Mouse (Mus musculus) MEL (cell line): ENCODE data around the gene Tcf25. TPM values are rescaled to one million over a fixed set of nuclear protein-coding genes. Genes with fewer than 3 reads are reported as not detected.

ENCODE experiments used
- DNase-seq: peaks from one replicate; pipeline ENCODE4 v3.0.0; 2011; ENCODE audit warnings: low read depth, low spot score
- H3K27ac ChIP-seq: 2 replicates; pipeline ENCODE4 v1.5.1; 2012; ENCODE audit warnings: low read depth, mild to moderate bottlenecking, control low read depth, low read length, moderate library complexity; ENCODE audit not compliant: control insufficient read depth
- H3K27me3 ChIP-seq, 2 experiments: fragments of 150-350 bp in 1 of 2; sonication (generic) in 1 of 2; 2 replicates each; pipeline ENCODE4 v1.6.1; 2012; ENCODE audit warnings: low read length in 2 of 2, mild to moderate bottlenecking in 2 of 2, improper control_type of control experiment in 1 of 2, moderate library complexity in 1 of 2; ENCODE audit not compliant: insufficient read depth in 2 of 2, control insufficient read depth in 1 of 2
- H3K36me3 ChIP-seq, 2 experiments: 2 replicates each; pipeline ENCODE4 v1.6.1; 2012 to 2014; ENCODE audit warnings: low read length in 2 of 2, improper control_type of control experiment in 1 of 2, inconsistent platforms in 1 of 2, mild to moderate bottlenecking in 1 of 2; ENCODE audit not compliant: insufficient read depth in 2 of 2, control insufficient read depth in 1 of 2
- H3K4me1 ChIP-seq, 2 experiments: fragments of 150-350 bp in 1 of 2; sonication (generic) in 1 of 2; 2 replicates each; pipeline ENCODE4 v1.6.1; 2012; ENCODE audit warnings: low read length in 2 of 2, improper control_type of control experiment in 1 of 2, mild to moderate bottlenecking in 1 of 2; ENCODE audit not compliant: insufficient read depth in 2 of 2, control insufficient read depth in 1 of 2
- H3K4me3 ChIP-seq, 2 experiments: fragments of 150-350 bp in 1 of 2; sonication (generic) in 1 of 2; 2 replicates each; pipeline ENCODE4 v1.5.1; 2012; ENCODE audit warnings: low read depth in 2 of 2, low read length in 2 of 2, mild to moderate bottlenecking in 2 of 2, moderate library complexity in 2 of 2, control low read depth in 1 of 2, improper control_type of control experiment in 1 of 2; ENCODE audit not compliant: control insufficient read depth in 1 of 2, insufficient read depth in 1 of 2
- H3K79me2 ChIP-seq: 2 replicates; pipeline ENCODE4 v1.6.1; 2012; ENCODE audit warnings: mild to moderate bottlenecking, low read length, moderate library complexity; ENCODE audit not compliant: control insufficient read depth, poor library complexity, insufficient read depth
- H3K9ac ChIP-seq: 2 replicates; pipeline ENCODE4 v1.6.1; 2012; ENCODE audit warnings: low read depth, mild to moderate bottlenecking, control low read depth, low read length, moderate library complexity; ENCODE audit not compliant: control insufficient read depth, poor library complexity, severe bottlenecking
- H3K9me3 ChIP-seq: fragments of 150-350 bp; sonication (generic); replicated peaks from 2 replicates; pipeline ENCODE4 v1.6.1; 2012; ENCODE audit warnings: mild to moderate bottlenecking, low read length, improper control_type of control experiment, moderate library complexity; ENCODE audit not compliant: insufficient read depth
- CHD1 ChIP-seq: IDR thresholded peaks from 2 replicates; pipeline ENCODE4 v1.6.1; 2012; ENCODE audit warnings: low read depth, mild to moderate bottlenecking, inconsistent platforms, low read length, improper control_type of control experiment
- CHD2 ChIP-seq: IDR thresholded peaks from 2 replicates; pipeline ENCODE4 v1.6.1; 2011; ENCODE audit warnings: low read length, improper control_type of control experiment
- ELF1 ChIP-seq: IDR thresholded peaks from 2 replicates; pipeline ENCODE4 v1.6.1; 2014; ENCODE audit warnings: low read depth, mild to moderate bottlenecking, inconsistent platforms, low read length, improper control_type of control experiment, moderate library complexity
- ETS1 ChIP-seq: IDR thresholded peaks from 2 replicates; pipeline ENCODE4 v1.6.1; 2012; ENCODE audit warnings: low read depth, mild to moderate bottlenecking, inconsistent platforms, low read length, improper control_type of control experiment, moderate library complexity
- GATA1 ChIP-seq: IDR thresholded peaks from 2 replicates; pipeline ENCODE4 v1.6.1; 2011; ENCODE audit warnings: low read depth, low read length, improper control_type of control experiment
- HCFC1 ChIP-seq: IDR thresholded peaks from 2 replicates; pipeline ENCODE4 v1.6.1; 2012; ENCODE audit warnings: low read depth, mild to moderate bottlenecking, inconsistent platforms, low read length, improper control_type of control experiment, moderate library complexity
- KAT2A ChIP-seq: conservative IDR thresholded peaks from 2 replicates; pipeline ENCODE4 v1.6.1; 2012; ENCODE audit warnings: low read depth, low read length, improper control_type of control experiment, inconsistent platforms
- MAFK ChIP-seq: IDR thresholded peaks from 2 replicates; pipeline ENCODE4 v1.6.1; 2011; ENCODE audit warnings: low read depth, mild to moderate bottlenecking, low read length, improper control_type of control experiment, borderline replicate concordance
- MAX ChIP-seq: IDR thresholded peaks from 2 replicates; pipeline ENCODE4 v1.6.1; 2011; ENCODE audit warnings: low read length, improper control_type of control experiment
- MEF2A ChIP-seq: IDR thresholded peaks from 2 replicates; pipeline ENCODE4 v1.6.1; 2014; ENCODE audit warnings: low read depth, mild to moderate bottlenecking, inconsistent platforms, low read length, improper control_type of control experiment; ENCODE audit not compliant: poor library complexity, insufficient replicate concordance, severe bottlenecking; ENCODE audit errors: extremely low read depth
- MXI1 ChIP-seq: IDR thresholded peaks from 2 replicates; pipeline ENCODE4 v1.6.1; 2011; ENCODE audit warnings: mild to moderate bottlenecking, low read depth, low read length, improper control_type of control experiment
- MYC ChIP-seq: IDR thresholded peaks from 2 replicates; pipeline ENCODE4 v1.6.1; 2011; ENCODE audit warnings: low read depth, mild to moderate bottlenecking, low read length, improper control_type of control experiment, moderate library complexity
- NELFE ChIP-seq: IDR thresholded peaks from 2 replicates; pipeline ENCODE4 v1.6.1; 2011; ENCODE audit warnings: low read depth, low read length, improper control_type of control experiment
- NRF1 ChIP-seq: IDR thresholded peaks from 2 replicates; pipeline ENCODE4 v1.6.1; 2014; ENCODE audit warnings: low read depth, mild to moderate bottlenecking, inconsistent platforms, low read length, improper control_type of control experiment, moderate library complexity; ENCODE audit not compliant: poor library complexity, insufficient read depth, severe bottlenecking
- POLR2AphosphoS2 ChIP-seq: IDR thresholded peaks from 2 replicates; pipeline ENCODE4 v1.6.1; 2011; ENCODE audit warnings: low read length, improper control_type of control experiment
- POLR2AphosphoS5 ChIP-seq: IDR thresholded peaks from 2 replicates; pipeline ENCODE4 v1.6.1; 2012; ENCODE audit warnings: low read depth, borderline replicate concordance, mild to moderate bottlenecking, inconsistent platforms, low read length, moderate library complexity, mixed read lengths
- RCOR1 ChIP-seq: IDR thresholded peaks from 2 replicates; pipeline ENCODE4 v1.6.1; 2012; ENCODE audit warnings: low read depth, mild to moderate bottlenecking, inconsistent platforms, low read length, improper control_type of control experiment
- SIN3A ChIP-seq: IDR thresholded peaks from 2 replicates; pipeline ENCODE4 v1.6.1; 2012; ENCODE audit warnings: low read length, improper control_type of control experiment, inconsistent platforms
- SMC3 ChIP-seq: IDR thresholded peaks from 2 replicates; pipeline ENCODE4 v1.6.1; 2011; ENCODE audit warnings: low read depth, low read length, improper control_type of control experiment
- TAL1 ChIP-seq: IDR thresholded peaks from 2 replicates; pipeline ENCODE4 v1.6.1; 2012; ENCODE audit warnings: mild to moderate bottlenecking, inconsistent platforms, low read length, moderate library complexity, mixed read lengths
- TBP ChIP-seq: IDR thresholded peaks from 2 replicates; pipeline ENCODE4 v1.8.0; 2011; ENCODE audit warnings: low read depth, low read length, improper control_type of control experiment
- UBTF ChIP-seq: IDR thresholded peaks from 2 replicates; pipeline ENCODE4 v1.6.1; 2012; ENCODE audit warnings: low read depth, mild to moderate bottlenecking, inconsistent platforms, low read length, improper control_type of control experiment, moderate library complexity, borderline replicate concordance; ENCODE audit not compliant: insufficient read depth
- USF1 ChIP-seq: IDR thresholded peaks from 2 replicates; pipeline ENCODE4 v1.6.1; 2014; ENCODE audit warnings: low read depth, mild to moderate bottlenecking, inconsistent platforms, low read length, improper control_type of control experiment, moderate library complexity
- USF2 ChIP-seq, 2 experiments: IDR thresholded peaks; 2 replicates each; pipeline ENCODE4 v1.6.1; 2011 to 2012; ENCODE audit warnings: improper control_type of control experiment in 2 of 2, low read length in 2 of 2, borderline replicate concordance in 1 of 2, inconsistent platforms in 1 of 2, low read depth in 1 of 2, mild to moderate bottlenecking in 1 of 2; ENCODE audit not compliant: insufficient read depth in 1 of 2
- ZKSCAN1 ChIP-seq: IDR thresholded peaks from 2 replicates; pipeline ENCODE4 v1.6.1; 2012; ENCODE audit warnings: low read depth, mild to moderate bottlenecking, inconsistent platforms, low read length, improper control_type of control experiment, moderate library complexity
- ZMIZ1 ChIP-seq: IDR thresholded peaks from 2 replicates; pipeline ENCODE4 v1.6.1; 2012; ENCODE audit warnings: low read depth, mild to moderate bottlenecking, inconsistent platforms, low read length, improper control_type of control experiment, moderate library complexity
- polyA plus RNA-seq, 2 experiments: library from polyadenylated mRNA; stranded (reverse) in 1 of 2; unstranded in 1 of 2; fragments of >175 nt in 1 of 2; fragments of >200 nt in 1 of 2; gene quantifications; 2 replicates each; pipeline versions ENCODE4 v1.2.1 to v1.2.4; 2012; ENCODE audit warnings: low replicate concordance in 2 of 2, low read depth in 1 of 2; ENCODE audit not compliant: insufficient read length in 2 of 2, insufficient read depth in 1 of 2, missing spikeins in 1 of 2
- total RNA-seq: library from RNA; depleted of rRNA; stranded (reverse); fragments of 300-350 nt; gene quantifications from 2 replicates; pipeline ENCODE4 v1.2.3, GENCODE M21; 2012

Gene Tcf25
- total and polyA plus RNA-seq, 3 experiments = 107 to 327 TPM; not detected in 1

DNA sequence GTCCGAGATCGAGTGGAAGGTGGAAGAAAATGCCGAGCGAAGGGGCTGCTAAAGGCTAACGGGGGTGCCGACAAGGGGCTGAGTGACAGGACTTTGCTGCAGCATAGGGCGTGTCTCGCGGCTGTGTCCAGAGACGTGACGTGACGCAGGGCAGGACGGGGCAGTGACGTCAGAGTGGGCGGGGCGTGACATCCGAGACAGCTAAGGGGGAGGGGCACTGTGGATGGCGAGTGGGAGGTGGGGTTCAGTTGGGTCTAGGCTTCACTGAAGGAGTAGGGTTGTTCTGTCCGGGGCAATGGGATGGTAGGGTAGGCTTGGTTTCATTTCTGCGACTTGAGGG lies 656 bp downstream of the Tcf25 start:
- Histone ChIP-seq H3K27ac (peak overlapping the region; percentile 95), H3K36me3 (peaks cover 0 to 11% of the 10 kb centered on the region in 2 experiments; a peak in 3 of 4 replicates), H3K79me2 (peaks cover 37% of the 10 kb centered on the region), H3K4me3 (peak overlapping the region; percentile 68 to 97), H3K9me3 (no peaks in the 10 kb centered on the region), H3K9ac (peak overlapping the region; percentile 99), H3K27me3 (no peaks in the 10 kb centered on the region), H3K4me1 (peaks cover 0 to 15% of the 10 kb centered on the region in 2 experiments; a peak in 1 of 4 replicates)
- peak; percentile 67; the same call in 1 of the 2 replicates for TF ChIP-seq ETS1
- no peak for TF ChIP-seq UBTF
- no peak for TF ChIP-seq POLR2AphosphoS5
- peak; percentile 7; the same call in 1 of the 2 replicates for TF ChIP-seq SIN3A
- no peak for TF ChIP-seq NRF1
- TF ChIP-seq ELF1 = no peak
- TF ChIP-seq GATA1 = no peak
- no peak for TF ChIP-seq NELFE
- peak; percentile 51 for TF ChIP-seq CHD2
- TF ChIP-seq USF1 = no peak
- TF ChIP-seq MXI1 = peak; percentile 48; the same call in 1 of the 2 replicates
- 0 out of 2 replicates have a peak, but pooled peaks have one; percentile 21 for TF ChIP-seq MYC
- no peak for TF ChIP-seq ZMIZ1
- TF ChIP-seq HCFC1 = peak; percentile 72
- DNase-seq = peak; percentile 93

- TF ChIP-seq SMC3 = no peak
- TF ChIP-seq, all 39 proteins: peak for 0
- Histone ChIP-seq H3K27ac (no peak overlapping the region), H3K36me3 (peaks cover 2 to 11% of the 10 kb centered on the region in 2 experiments), H3K9me3 (no peaks in the 10 kb centered on the region), H3K4me1 (peaks cover 0 to 15% of the 10 kb centered on the region in 2 experiments; a peak in 1 of 4 replicates), H3K27me3 (no peaks in the 10 kb centered on the region), H3K79me2 (peaks cover 41% of the 10 kb centered on the region), H3K4me3 (no peak overlapping the region), H3K9ac (no peak overlapping the region)
- DNase-seq = no peak
These were observed 2.1 kb downstream of the Tcf25 start for GRCm38 (mm10) chr8:123375701-123376100.

DNA sequence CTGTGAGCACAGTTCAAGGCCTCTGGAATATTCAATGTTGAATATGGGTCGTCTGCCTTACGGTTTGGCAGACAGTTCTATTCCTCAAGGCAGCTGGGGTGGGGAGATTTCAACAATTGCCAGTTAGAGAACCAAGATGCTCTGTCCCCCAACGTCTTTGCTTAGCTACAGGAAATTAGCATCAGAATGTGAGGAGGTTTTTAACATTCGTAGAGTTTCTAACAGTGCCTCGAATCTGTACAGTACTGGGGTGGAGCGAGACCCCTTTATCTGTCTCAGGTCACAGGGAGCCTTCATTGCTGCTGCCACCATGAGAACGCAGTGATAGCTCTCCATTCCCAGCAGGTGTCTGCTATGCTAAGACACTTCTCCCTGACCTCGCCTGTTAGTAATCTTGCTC lies 2.6 kb downstream of the Tcf25 start:
- no peak for DNase-seq
- Histone ChIP-seq H3K4me3 (no peak overlapping the region), H3K79me2 (peaks cover 41% of the 10 kb centered on the region), H3K4me1 (peaks cover 0 to 15% of the 10 kb centered on the region in 2 experiments; a peak in 1 of 4 replicates), H3K9me3 (no peaks in the 10 kb centered on the region), H3K27ac (no peak overlapping the region), H3K9ac (no peak overlapping the region)
- TF ChIP-seq MXI1 (no peak), USF2 (IDR thresholded peaks at IDR 0.05; ENCODE audit: borderline replicate concordance in 1 of 2, insufficient read depth in 1 of 2, low read depth in 1 of 2, low read length in 2 of 2) (no peak), CHD2 (no peak), POLR2AphosphoS2 (no peak), MAX (no peak), UBTF (no peak), RCOR1 (no peak), TAL1 (no peak), MEF2A (no peak), ZKSCAN1 (no peak), KAT2A (no peak), TBP (no peak), SMC3 (no peak), MAFK (no peak), ZMIZ1 (no peak), CHD1 (no peak)
- TF ChIP-seq, all 39 proteins: peak for 0
- Histone ChIP-seq H3K27me3 (no peaks in the 10 kb centered on the region), H3K36me3 (peaks cover 2 to 11% of the 10 kb centered on the region in 2 experiments)
